Mouse (Mus musculus): Measurements from ENCODE around the gene Nceh1. TPM values are rescaled to one million over a fixed set of nuclear protein-coding genes. Genes with fewer than 3 reads are reported as not detected.

Nceh1 gene
- total and polyA plus RNA-seq, 2 experiments from 2014 or later, result 22.7 to 27.9 TPM

- no peak for TF ChIP-seq CTCF (IDR thresholded peaks at IDR 0.05; ENCODE audit: low read depth)
- no peak for ATAC-seq
Measured at GRCm38 (mm10) chr3:27293645-27294385, 111.0 kb downstream of the Nceh1 start.

DNA sequence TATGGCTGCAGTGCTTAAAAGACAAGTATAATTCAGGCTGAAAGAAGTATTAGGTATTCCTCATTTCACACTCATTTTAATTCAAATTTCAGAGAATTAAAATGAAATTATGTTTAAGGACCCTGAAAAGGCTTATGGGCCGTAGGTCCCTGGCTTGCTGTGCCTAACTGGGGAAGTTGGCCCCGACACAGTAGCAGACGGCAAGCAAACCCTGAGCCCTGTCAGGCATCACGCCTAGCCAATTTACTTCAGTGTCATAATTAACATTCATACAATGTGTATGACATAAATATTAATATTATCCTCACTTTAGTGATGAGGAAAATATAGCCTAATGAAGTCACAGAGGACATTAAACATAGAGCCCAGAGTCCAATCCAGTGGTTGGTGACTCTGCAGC is 117.7 kb downstream of the Nceh1 start:
- WGBS, result 65% methylated on average over 4 of the region's 4 CpGs
- no peaks in the 10 kb centered on the region for H3K36me3 ChIP-seq (ENCODE audit: insufficient read depth)
- DNase-seq, result no peak
- no peak for ATAC-seq
- no peak overlapping the region for H3K4me2 ChIP-seq (ENCODE audit: low read depth)
- H3K27ac ChIP-seq (ENCODE audit: low read depth, low read length), result no peak overlapping the region
- no peak for TF ChIP-seq CTCF (IDR thresholded peaks at IDR 0.05; ENCODE audit: low read depth)
- no peak overlapping the region for H3K4me3 ChIP-seq (ENCODE audit: low read depth, low read length)
- no peaks in the 10 kb centered on the region for H3K9me3 ChIP-seq (ENCODE audit: low read length)
- no peak overlapping the region for H3K9ac ChIP-seq
- no peaks in the 10 kb centered on the region for H3K27me3 ChIP-seq (ENCODE audit: insufficient read depth, low read length)
- H3K4me1 ChIP-seq (ENCODE audit: insufficient read depth), result no peaks in the 10 kb centered on the region

More at GRCm38 (mm10) chr3:27293645-27294385, 111.0 kb downstream of the Nceh1 start:
- H3K4me1 ChIP-seq (ENCODE audit: insufficient read depth), result no peaks in the 10 kb centered on the region
- no peaks in the 10 kb centered on the region for H3K27me3 ChIP-seq (ENCODE audit: insufficient read depth, low read length)
- no peak overlapping the region for H3K4me2 ChIP-seq (ENCODE audit: low read depth)
- DNase-seq, result no peak
- WGBS, result 65% methylated on average over 7 of the region's 7 CpGs
- no peak overlapping the region for H3K9ac ChIP-seq
- H3K4me3 ChIP-seq (ENCODE audit: low read depth, low read length), result no peak overlapping the region
- H3K36me3 ChIP-seq (ENCODE audit: insufficient read depth), result no peaks in the 10 kb centered on the region
- no peak overlapping the region for H3K27ac ChIP-seq (ENCODE audit: low read depth, low read length)
- no peaks in the 10 kb centered on the region for H3K9me3 ChIP-seq (ENCODE audit: low read length)

GRCm38 (mm10) chr3:27302339-27303022 is 119.7 kb downstream of the Nceh1 start:
- no peak for ATAC-seq
- H3K4me2 ChIP-seq (ENCODE audit: low read depth), result no peak overlapping the region
- no peak for TF ChIP-seq CTCF (IDR thresholded peaks at IDR 0.05; ENCODE audit: low read depth)
- H3K4me1 ChIP-seq (ENCODE audit: insufficient read depth), result no peaks in the 10 kb centered on the region
- DNase-seq, result no peak
- H3K27ac ChIP-seq (ENCODE audit: low read depth, low read length), result no peak overlapping the region
- no peaks in the 10 kb centered on the region for H3K36me3 ChIP-seq (ENCODE audit: insufficient read depth)
- no peak overlapping the region for H3K9ac ChIP-seq
- H3K4me3 ChIP-seq (ENCODE audit: low read depth, low read length), result no peak overlapping the region
- H3K9me3 ChIP-seq (ENCODE audit: low read length), result no peaks in the 10 kb centered on the region
- 73% methylated on average over 9 of the region's 9 CpGs for WGBS
- no peaks in the 10 kb centered on the region for H3K27me3 ChIP-seq (ENCODE audit: insufficient read depth, low read length)

DNA sequence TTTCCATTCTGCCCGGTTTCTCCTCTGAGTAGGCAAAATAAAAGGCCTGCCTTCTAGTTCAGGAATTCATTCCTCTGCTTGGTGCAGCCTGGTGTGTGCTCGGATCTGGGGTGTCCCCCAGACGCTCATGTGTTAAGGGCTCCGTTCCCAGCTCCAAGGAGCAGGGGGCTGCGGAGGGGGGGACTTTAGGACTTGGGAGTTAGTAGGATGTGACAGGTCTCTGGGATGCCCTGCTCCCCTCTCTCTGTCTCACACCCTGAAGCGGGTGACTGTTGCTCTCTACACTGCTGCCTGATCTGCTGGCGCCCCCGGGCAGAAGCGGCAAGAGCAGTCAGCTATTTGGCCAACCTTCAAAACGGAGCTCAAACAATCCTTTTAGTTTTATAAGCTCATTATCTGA is 124.0 kb downstream of the Nceh1 start:
- no peak for TF ChIP-seq CTCF (IDR thresholded peaks at IDR 0.05; ENCODE audit: low read depth)
- Histone ChIP-seq H3K9me3 (ENCODE audit: low read length) (no peaks in the 10 kb centered on the region), H3K4me1 (ENCODE audit: insufficient read depth) (no peaks in the 10 kb centered on the region), H3K27me3 (ENCODE audit: insufficient read depth, low read length) (no peaks in the 10 kb centered on the region), H3K9ac (no peak overlapping the region), H3K27ac (ENCODE audit: low read depth, low read length) (no peak overlapping the region), H3K36me3 (ENCODE audit: insufficient read depth) (no peaks in the 10 kb centered on the region), H3K4me2 (ENCODE audit: low read depth) (no peak overlapping the region), H3K4me3 (ENCODE audit: low read depth, low read length) (no peak overlapping the region)
- DNase-seq (no peak), ATAC-seq (peak; percentile 56)
- WGBS, result 64% methylated on average over 10 of the region's 10 CpGs

DNA sequence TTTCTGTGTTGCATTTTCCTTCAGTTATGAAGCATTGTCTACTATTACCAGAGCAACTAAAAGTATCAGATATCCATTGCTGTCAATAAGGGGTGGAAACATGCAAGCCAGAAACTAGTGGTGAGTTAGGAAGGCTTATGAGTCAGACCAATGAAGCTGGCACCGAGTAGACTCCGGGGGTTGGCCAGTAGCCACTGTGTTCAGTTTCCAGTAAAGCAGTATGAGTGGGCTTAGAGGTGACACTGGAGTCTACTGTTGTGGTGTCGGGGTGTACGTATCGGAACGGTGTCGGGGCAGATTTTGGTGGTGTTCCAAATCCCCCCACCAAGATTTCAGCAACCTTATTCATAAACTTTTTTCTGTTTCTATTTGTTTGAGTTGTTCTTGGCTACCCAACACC is 128.2 kb downstream of the Nceh1 start:
- no peaks in the 10 kb centered on the region for H3K4me1 ChIP-seq (ENCODE audit: insufficient read depth)
- H3K36me3 ChIP-seq (ENCODE audit: insufficient read depth), result no peaks in the 10 kb centered on the region
- H3K4me2 ChIP-seq (ENCODE audit: low read depth), result no peak overlapping the region
- no peak overlapping the region for H3K27ac ChIP-seq (ENCODE audit: low read depth, low read length)
- TF ChIP-seq CTCF (IDR thresholded peaks at IDR 0.05; ENCODE audit: low read depth), result no peak
- ATAC-seq, result no peak
- no peak overlapping the region for H3K9ac ChIP-seq
- no peaks in the 10 kb centered on the region for H3K27me3 ChIP-seq (ENCODE audit: insufficient read depth, low read length)
- no peaks in the 10 kb centered on the region for H3K9me3 ChIP-seq (ENCODE audit: low read length)
- no peak for DNase-seq
- 87% methylated on average over 7 of the region's 7 CpGs for WGBS
- no peak overlapping the region for H3K4me3 ChIP-seq (ENCODE audit: low read depth, low read length)

GRCm38 (mm10) chr3:27311475-27311874 is 128.7 kb downstream of the Nceh1 start:
- Histone ChIP-seq H3K9me3 (ENCODE audit: low read length) (no peaks in the 10 kb centered on the region), H3K4me3 (ENCODE audit: low read depth, low read length) (no peak overlapping the region), H3K27me3 (ENCODE audit: insufficient read depth, low read length) (no peaks in the 10 kb centered on the region), H3K9ac (no peak overlapping the region), H3K36me3 (ENCODE audit: insufficient read depth) (no peaks in the 10 kb centered on the region), H3K4me1 (ENCODE audit: insufficient read depth) (no peaks in the 10 kb centered on the region), H3K4me2 (ENCODE audit: low read depth) (no peak overlapping the region), H3K27ac (ENCODE audit: low read depth, low read length) (no peak overlapping the region)
- no peak for TF ChIP-seq CTCF (IDR thresholded peaks at IDR 0.05; ENCODE audit: low read depth)
- ATAC-seq (no peak), DNase-seq (no peak)
- WGBS, result 95% methylated on average over 4 of the region's 4 CpGs

DNA sequence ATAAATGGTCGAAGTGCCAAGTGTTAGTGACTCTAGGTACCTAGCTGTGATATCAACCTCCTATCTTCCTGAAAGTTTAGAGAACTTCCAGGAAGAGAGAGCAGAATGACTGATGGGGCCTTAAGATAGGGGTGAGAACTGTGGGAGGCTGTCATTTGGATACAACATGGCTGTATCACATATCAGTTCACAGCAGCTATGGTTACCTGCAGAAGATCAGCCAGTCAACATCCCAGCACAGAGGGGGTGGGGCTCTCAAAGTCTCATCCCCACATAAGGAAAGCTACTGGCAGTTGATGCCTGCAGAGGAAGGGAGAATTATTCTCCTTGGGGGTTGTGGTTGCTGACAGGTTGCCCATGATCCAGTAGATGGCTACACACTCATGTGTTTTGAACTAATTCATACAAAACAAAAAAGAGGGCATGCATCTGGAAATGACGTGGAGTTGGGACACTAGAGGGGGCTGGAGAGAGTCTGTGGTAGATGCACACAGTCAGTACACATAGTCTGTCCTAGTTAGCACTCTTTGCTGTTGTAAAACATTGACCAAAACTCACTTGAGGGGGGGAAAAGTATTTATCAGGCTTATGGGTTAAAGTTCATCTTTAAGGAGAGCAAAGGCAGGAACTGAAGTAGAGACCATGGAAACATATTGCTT is 131.9 kb downstream of the Nceh1 start:
- no peak for ATAC-seq
- Histone ChIP-seq H3K4me2 (ENCODE audit: low read depth) (no peak overlapping the region), H3K4me3 (ENCODE audit: low read depth, low read length) (no peak overlapping the region), H3K9me3 (ENCODE audit: low read length) (no peaks in the 10 kb centered on the region), H3K9ac (no peak overlapping the region), H3K27me3 (ENCODE audit: insufficient read depth, low read length) (no peaks in the 10 kb centered on the region), H3K27ac (ENCODE audit: low read depth, low read length) (no peak overlapping the region), H3K4me1 (ENCODE audit: insufficient read depth) (0 out of 2 replicates have a peak, but pooled peaks cover 3% of the 10 kb centered on the region), H3K36me3 (ENCODE audit: insufficient read depth) (no peaks in the 10 kb centered on the region)
- no peak for TF ChIP-seq CTCF (IDR thresholded peaks at IDR 0.05; ENCODE audit: low read depth)
- no peak for DNase-seq
- 74% methylated on average over 2 of the region's 2 CpGs for WGBS
